Mouse (Mus musculus): ENCODE results near the gene Nlrp3. TPM values are rescaled to one million over a fixed set of nuclear protein-coding genes. Genes with fewer than 3 reads are reported as not detected.

Gene Nlrp3
- polyA plus RNA-seq, 1 experiment from 2014 or later = 0.34 TPM

- no peaks in the 10 kb centered on the region for H3K27me3 ChIP-seq (replicated peaks; ENCODE audit: control insufficient read depth, insufficient read depth, low read length)
- ATAC-seq (replicated peaks; ENCODE audit: low FRiP score) (no peak), DNase-seq (ENCODE audit: low spot score) (no peak)
- 66% methylated on average over 3 of the region's 3 CpGs for WGBS
- no peak overlapping the region for H3K4me3 ChIP-seq (ENCODE audit: low read depth, low read length)
- no peak overlapping the region for H3K27ac ChIP-seq (ENCODE audit: low read depth, low read length)
- H3K36me3 ChIP-seq (ENCODE audit: control insufficient read depth, insufficient read depth, low read length) = no peaks in the 10 kb centered on the region
- H3K4me2 ChIP-seq = no peak overlapping the region
- H3K9ac ChIP-seq (ENCODE audit: low read depth, low read length) = no peak overlapping the region
- no peaks in the 10 kb centered on the region for H3K4me1 ChIP-seq (replicated peaks; ENCODE audit: control insufficient read depth, insufficient read depth, low read length)
- H3K9me3 ChIP-seq (ENCODE audit: control insufficient read depth, low read length) = no peaks in the 10 kb centered on the region
Observed at GRCm38 (mm10) chr11:59543376-59543775, 2.0 kb downstream of the Nlrp3 start.

GRCm38 (mm10) chr11:59544005-59544404 lies 2.6 kb downstream of the Nlrp3 start:
- H3K27ac ChIP-seq (ENCODE audit: low read depth, low read length) = no peak overlapping the region
- no peaks in the 10 kb centered on the region for H3K4me1 ChIP-seq (replicated peaks; ENCODE audit: control insufficient read depth, insufficient read depth, low read length)
- DNase-seq (ENCODE audit: low spot score) (no peak), ATAC-seq (replicated peaks; ENCODE audit: low FRiP score) (no peak)
- whole genome bisulfite sequencing = 71% methylated on average over 9 of the region's 9 CpGs
- H3K27me3 ChIP-seq (replicated peaks; ENCODE audit: control insufficient read depth, insufficient read depth, low read length) = no peaks in the 10 kb centered on the region
- H3K9ac ChIP-seq (ENCODE audit: low read depth, low read length) = no peak overlapping the region
- no peak overlapping the region for H3K4me3 ChIP-seq (ENCODE audit: low read depth, low read length)
- no peaks in the 10 kb centered on the region for H3K36me3 ChIP-seq (ENCODE audit: control insufficient read depth, insufficient read depth, low read length)
- no peaks in the 10 kb centered on the region for H3K9me3 ChIP-seq (ENCODE audit: control insufficient read depth, low read length)
- no peak overlapping the region for H3K4me2 ChIP-seq

GRCm38 (mm10) chr11:59554127-59554526 lies 12.8 kb downstream of the Nlrp3 start:
- Histone ChIP-seq H3K4me2 (no peak overlapping the region), H3K27ac (ENCODE audit: low read depth, low read length) (no peak overlapping the region), H3K36me3 (ENCODE audit: control insufficient read depth, insufficient read depth, low read length) (no peaks in the 10 kb centered on the region), H3K9me3 (ENCODE audit: control insufficient read depth, low read length) (no peaks in the 10 kb centered on the region), H3K4me1 (replicated peaks; ENCODE audit: control insufficient read depth, insufficient read depth, low read length) (no peaks in the 10 kb centered on the region), H3K4me3 (ENCODE audit: low read depth, low read length) (no peak overlapping the region), H3K27me3 (replicated peaks; ENCODE audit: control insufficient read depth, insufficient read depth, low read length) (no peaks in the 10 kb centered on the region; the same call in 1 of the 2 replicates), H3K9ac (ENCODE audit: low read depth, low read length) (no peak overlapping the region)
- ATAC-seq (replicated peaks; ENCODE audit: low FRiP score) = no peak
- WGBS = 89% methylated on average over 11 of the region's 11 CpGs
- no peak for DNase-seq (ENCODE audit: low spot score)

GRCm38 (mm10) chr11:59554535-59554934 lies 13.2 kb downstream of the Nlrp3 start:
- no peak overlapping the region for H3K27ac ChIP-seq (ENCODE audit: low read depth, low read length)
- no peaks in the 10 kb centered on the region for H3K9me3 ChIP-seq (ENCODE audit: control insufficient read depth, low read length)
- H3K4me3 ChIP-seq (ENCODE audit: low read depth, low read length) = no peak overlapping the region
- no peak for DNase-seq (ENCODE audit: low spot score)
- 44% methylated on average over 8 of the region's 8 CpGs for WGBS
- H3K36me3 ChIP-seq (ENCODE audit: control insufficient read depth, insufficient read depth, low read length) = no peaks in the 10 kb centered on the region
- no peaks in the 10 kb centered on the region; the same call in 1 of the 2 replicates for H3K27me3 ChIP-seq (replicated peaks; ENCODE audit: control insufficient read depth, insufficient read depth, low read length)
- H3K4me2 ChIP-seq = no peak overlapping the region
- no peaks in the 10 kb centered on the region for H3K4me1 ChIP-seq (replicated peaks; ENCODE audit: control insufficient read depth, insufficient read depth, low read length)
- no peak overlapping the region for H3K9ac ChIP-seq (ENCODE audit: low read depth, low read length)
- ATAC-seq (replicated peaks; ENCODE audit: low FRiP score) = no peak

GRCm38 (mm10) chr11:59560906-59561305 lies 19.5 kb downstream of the Nlrp3 start:
- Histone ChIP-seq H3K27me3 (replicated peaks; ENCODE audit: control insufficient read depth, insufficient read depth, low read length) (no peaks in the 10 kb centered on the region), H3K4me1 (replicated peaks; ENCODE audit: control insufficient read depth, insufficient read depth, low read length) (no peaks in the 10 kb centered on the region), H3K36me3 (ENCODE audit: control insufficient read depth, insufficient read depth, low read length) (no peaks in the 10 kb centered on the region), H3K9ac (ENCODE audit: low read depth, low read length) (no peak overlapping the region), H3K27ac (ENCODE audit: low read depth, low read length) (no peak overlapping the region), H3K9me3 (ENCODE audit: control insufficient read depth, low read length) (no peaks in the 10 kb centered on the region), H3K4me2 (no peak overlapping the region), H3K4me3 (ENCODE audit: low read depth, low read length) (no peak overlapping the region)
- ATAC-seq (replicated peaks; ENCODE audit: low FRiP score) (no peak), DNase-seq (ENCODE audit: low spot score) (no peak)
- 59% methylated on average over 3 of the region's 3 CpGs for WGBS

GRCm38 (mm10) chr11:59562336-59562735 lies 21.0 kb downstream of the Nlrp3 start:
- ATAC-seq (replicated peaks; ENCODE audit: low FRiP score) (no peak), DNase-seq (ENCODE audit: low spot score) (no peak)
- H3K4me1 ChIP-seq (replicated peaks; ENCODE audit: control insufficient read depth, insufficient read depth, low read length) = no peaks in the 10 kb centered on the region
- H3K9me3 ChIP-seq (ENCODE audit: control insufficient read depth, low read length) = no peaks in the 10 kb centered on the region
- no peaks in the 10 kb centered on the region for H3K27me3 ChIP-seq (replicated peaks; ENCODE audit: control insufficient read depth, insufficient read depth, low read length)
- H3K4me3 ChIP-seq (ENCODE audit: low read depth, low read length) = no peak overlapping the region
- no peak overlapping the region for H3K9ac ChIP-seq (ENCODE audit: low read depth, low read length)
- 86% methylated on average over 4 of the region's 4 CpGs for WGBS
- H3K4me2 ChIP-seq = no peak overlapping the region
- H3K36me3 ChIP-seq (ENCODE audit: control insufficient read depth, insufficient read depth, low read length) = no peaks in the 10 kb centered on the region
- no peak overlapping the region for H3K27ac ChIP-seq (ENCODE audit: low read depth, low read length)

- 66% methylated on average over 9 of the region's 9 CpGs for WGBS
- DNase-seq (ENCODE audit: low spot score) (no peak), ATAC-seq (replicated peaks; ENCODE audit: low FRiP score) (no peak)
- Histone ChIP-seq H3K27me3 (replicated peaks; ENCODE audit: control insufficient read depth, insufficient read depth, low read length) (no peaks in the 10 kb centered on the region), H3K9ac (ENCODE audit: low read depth, low read length) (no peak overlapping the region), H3K4me2 (no peak overlapping the region), H3K9me3 (ENCODE audit: control insufficient read depth, low read length) (no peaks in the 10 kb centered on the region), H3K4me1 (replicated peaks; ENCODE audit: control insufficient read depth, insufficient read depth, low read length) (no peaks in the 10 kb centered on the region), H3K27ac (ENCODE audit: low read depth, low read length) (no peak overlapping the region), H3K4me3 (ENCODE audit: low read depth, low read length) (no peak overlapping the region), H3K36me3 (ENCODE audit: control insufficient read depth, insufficient read depth, low read length) (no peaks in the 10 kb centered on the region)
Observed at GRCm38 (mm10) chr11:59562837-59563236, 21.5 kb downstream of the Nlrp3 start.

GRCm38 (mm10) chr11:59569306-59569705 lies 27.9 kb downstream of the Nlrp3 start:
- DNase-seq (ENCODE audit: low spot score) (no peak), ATAC-seq (replicated peaks; ENCODE audit: low FRiP score) (no peak)
- H3K9ac ChIP-seq (ENCODE audit: low read depth, low read length) = no peak overlapping the region
- H3K4me2 ChIP-seq = no peak overlapping the region
- no peaks in the 10 kb centered on the region for H3K36me3 ChIP-seq (ENCODE audit: control insufficient read depth, insufficient read depth, low read length)
- H3K4me3 ChIP-seq (ENCODE audit: low read depth, low read length) = no peak overlapping the region
- no peaks in the 10 kb centered on the region for H3K9me3 ChIP-seq (ENCODE audit: control insufficient read depth, low read length)
- H3K27me3 ChIP-seq (replicated peaks; ENCODE audit: control insufficient read depth, insufficient read depth, low read length) = peaks cover 8% of the 10 kb centered on the region
- no peak overlapping the region for H3K27ac ChIP-seq (ENCODE audit: low read depth, low read length)
- no peaks in the 10 kb centered on the region for H3K4me1 ChIP-seq (replicated peaks; ENCODE audit: control insufficient read depth, insufficient read depth, low read length)
- 57% methylated on average over 3 of the region's 3 CpGs for WGBS

GRCm38 (mm10) chr11:59575726-59576125 lies 34.4 kb downstream of the Nlrp3 start:
- no peaks in the 10 kb centered on the region for H3K9me3 ChIP-seq (ENCODE audit: control insufficient read depth, low read length)
- WGBS = 55% methylated on average over 9 of the region's 9 CpGs
- H3K27ac ChIP-seq (ENCODE audit: low read depth, low read length) = no peak overlapping the region
- no peak overlapping the region for H3K4me2 ChIP-seq
- no peak overlapping the region for H3K4me3 ChIP-seq (ENCODE audit: low read depth, low read length)
- ATAC-seq (replicated peaks; ENCODE audit: low FRiP score) (no peak), DNase-seq (ENCODE audit: low spot score) (no peak)
- H3K9ac ChIP-seq (ENCODE audit: low read depth, low read length) = no peak overlapping the region
- no peaks in the 10 kb centered on the region for H3K36me3 ChIP-seq (ENCODE audit: control insufficient read depth, insufficient read depth, low read length)
- H3K4me1 ChIP-seq (replicated peaks; ENCODE audit: control insufficient read depth, insufficient read depth, low read length) = no peaks in the 10 kb centered on the region
- peaks cover 6% of the 10 kb centered on the region for H3K27me3 ChIP-seq (replicated peaks; ENCODE audit: control insufficient read depth, insufficient read depth, low read length)
